Mouse (Mus musculus): ENCODE measurements around the gene Maob. TPM values are rescaled to one million over a fixed set of nuclear protein-coding genes. Genes with fewer than 3 reads are reported as not detected.

Maob gene
- 10 to 100 TPM; 24.5 to 33.7 TPM for total RNA-seq (2021)
- long read RNA-seq, experiment 1, transcript Maob-201 (15 exons, 2,411 nt): major isoform, 39 of 42 reads
- long read RNA-seq, experiment 1, partial matches to known transcripts: 3 of 42 reads
- long read RNA-seq, experiment 1, other reads (novel, unspliced or antisense): 0 of 42 reads
- long read RNA-seq, experiment 2, transcript Maob-201 (15 exons, 2,411 nt): major isoform, 7 of 8 reads
- long read RNA-seq, experiment 2, partial matches to known transcripts: 0 of 8 reads
- long read RNA-seq, experiment 2, other reads (novel, unspliced or antisense): 1 of 8 reads

DNA sequence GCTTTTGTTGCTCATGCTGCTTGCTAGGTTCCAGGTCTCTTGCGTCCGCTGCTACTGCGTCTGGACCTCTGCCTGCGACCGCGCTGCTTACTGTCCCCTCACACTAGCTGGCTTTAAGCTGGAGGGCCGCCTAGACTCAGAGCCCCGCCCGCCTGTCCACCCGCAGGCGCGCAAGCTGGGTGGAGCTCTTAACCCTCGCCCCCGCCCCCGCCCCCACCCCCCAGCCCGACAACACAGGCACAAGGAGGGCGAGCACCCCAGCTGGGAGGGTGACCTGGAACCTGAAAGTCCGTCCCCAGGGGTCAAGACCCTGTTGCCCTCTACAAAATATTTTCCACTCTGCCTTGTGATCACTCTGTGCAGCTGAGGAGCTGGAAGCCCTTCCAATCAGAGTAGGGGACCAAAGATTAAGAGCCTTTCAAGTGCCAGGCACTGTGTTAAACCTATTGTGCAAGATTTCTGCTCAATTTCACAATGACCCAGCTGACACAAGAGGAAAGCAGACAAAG lies at the start of gene Maob:
Maob (minus strand) TSS at position 106 of the 509 bp plus-strand sequence.
- DNase-seq: peak; percentile 46

DNA sequence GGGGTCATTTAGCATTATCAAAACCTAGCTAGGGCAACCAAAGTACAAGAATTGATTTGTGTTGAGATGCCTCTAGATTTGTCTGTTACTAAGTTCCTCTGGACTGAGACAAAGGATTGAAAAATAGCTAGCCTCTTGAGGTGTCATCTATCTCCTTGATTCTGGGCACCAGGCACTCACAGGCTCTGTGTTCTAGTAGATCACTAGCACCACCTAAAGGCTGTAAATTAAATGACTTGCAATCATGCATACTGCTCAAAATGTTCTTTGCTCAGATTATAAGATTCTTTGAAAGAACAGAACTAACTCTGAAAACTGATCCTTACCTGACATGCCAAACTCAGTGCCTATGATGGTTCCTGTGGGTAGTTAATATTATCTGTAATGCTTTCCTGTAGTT lies 43.1 kb upstream of the Maob start:
- DNase-seq: no peak

DNA sequence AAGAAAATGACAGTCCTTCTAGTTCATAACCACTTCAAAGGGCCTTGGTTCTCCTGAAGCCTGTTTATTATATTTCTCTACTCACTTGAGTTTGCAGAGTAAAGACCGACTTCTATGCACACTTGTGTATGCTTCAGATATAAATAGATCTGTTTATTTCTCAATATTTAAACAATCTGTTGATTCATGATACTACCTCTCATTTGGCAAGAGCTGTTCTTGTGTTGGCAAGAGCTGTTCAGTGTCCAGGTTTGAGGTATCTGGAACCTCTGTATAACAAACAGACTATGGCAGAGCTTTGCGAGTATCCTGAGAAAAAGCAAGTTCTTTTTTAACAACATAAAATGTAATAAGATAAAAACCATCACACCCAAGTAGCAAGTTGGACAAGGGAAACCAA lies 28.9 kb upstream of the Maob start:
- DNase-seq: no peak

DNA sequence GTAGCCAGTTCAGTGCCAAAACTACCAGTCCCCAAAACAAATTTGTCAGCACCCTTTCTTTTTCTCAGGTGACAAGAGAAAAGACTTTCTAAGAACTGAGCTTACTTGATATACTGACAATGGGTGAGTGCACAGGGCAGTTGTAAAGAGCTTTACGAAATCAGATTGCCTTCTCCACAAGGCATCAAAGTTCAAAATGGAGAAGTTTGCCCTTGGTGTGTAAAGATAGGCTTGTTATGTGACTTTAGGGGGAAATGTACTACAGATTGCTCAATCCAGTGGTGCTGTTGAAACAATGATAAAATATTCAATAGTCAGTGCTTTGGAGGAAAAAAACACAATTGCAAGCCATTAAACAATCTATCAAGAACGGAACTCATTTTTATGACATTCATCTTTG lies 24.3 kb upstream of the Maob start:
- DNase-seq: no peak

DNA sequence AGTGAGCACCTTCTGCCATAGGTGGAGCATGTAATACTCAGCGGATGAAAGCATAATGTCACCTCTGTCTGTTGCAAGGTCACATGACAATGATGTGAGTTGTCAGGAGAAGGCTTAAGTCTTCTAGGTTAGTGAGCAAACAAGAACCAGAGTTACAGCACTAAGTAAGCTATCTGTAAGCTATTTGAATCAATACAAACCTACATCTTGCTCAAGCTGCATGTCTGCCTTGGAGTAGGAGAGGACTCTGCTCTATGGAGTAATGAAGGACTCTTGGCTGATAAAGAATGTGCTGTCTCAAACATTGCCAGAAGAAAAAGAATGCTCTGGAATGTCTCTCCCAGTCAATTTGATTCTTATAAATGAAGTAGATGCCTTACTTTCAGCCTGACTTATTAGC lies 20.1 kb upstream of the Maob start:
- DNase-seq: no peak

DNA sequence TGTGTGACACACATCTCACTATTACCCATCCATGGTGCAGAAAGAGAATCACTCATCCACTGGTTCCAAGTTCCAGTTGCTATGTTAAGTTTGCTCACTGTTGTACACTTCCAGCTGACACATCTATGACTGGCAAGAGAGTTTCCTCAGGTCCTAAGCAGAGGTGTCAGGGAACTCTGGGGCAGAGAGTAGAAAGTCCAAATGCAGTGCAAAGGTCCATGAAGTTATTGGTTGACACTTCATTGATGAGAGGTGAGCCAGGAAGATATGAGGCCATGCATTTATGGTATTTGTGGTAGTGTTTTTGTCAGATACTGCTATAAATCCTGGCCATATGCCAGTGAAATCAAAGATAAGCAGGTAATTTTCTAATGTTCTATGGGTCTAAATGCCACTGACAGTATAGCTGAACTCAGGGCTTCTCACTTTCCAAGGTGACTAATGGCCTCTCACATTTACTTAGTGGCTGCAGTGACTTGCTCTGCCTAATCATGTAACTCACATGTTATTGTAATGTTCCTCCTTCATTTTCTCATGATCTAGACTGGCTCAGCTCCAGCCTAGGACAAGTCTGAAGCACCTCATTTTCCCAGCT lies 19.4 kb upstream of the Maob start:
- no peak for DNase-seq

DNA sequence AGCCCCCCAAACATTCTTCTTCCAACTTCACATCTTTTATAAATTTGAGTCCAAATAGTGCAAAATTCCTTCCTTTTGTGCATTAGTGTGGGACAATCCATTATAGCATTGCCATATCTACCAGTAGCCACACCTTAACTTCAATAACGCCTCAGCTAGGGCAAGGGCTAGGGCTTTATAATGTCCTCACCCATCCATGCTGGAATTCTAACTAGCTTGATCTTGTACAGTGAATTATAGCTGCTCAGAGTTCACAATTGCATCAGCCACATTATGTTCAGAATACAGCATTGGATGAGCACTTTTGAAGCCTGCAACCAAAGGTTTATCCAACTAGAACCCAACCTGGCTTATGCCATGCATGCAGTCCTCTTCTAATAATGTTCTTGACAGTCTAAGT lies 8.9 kb upstream of the Maob start:
- no peak for DNase-seq

DNA sequence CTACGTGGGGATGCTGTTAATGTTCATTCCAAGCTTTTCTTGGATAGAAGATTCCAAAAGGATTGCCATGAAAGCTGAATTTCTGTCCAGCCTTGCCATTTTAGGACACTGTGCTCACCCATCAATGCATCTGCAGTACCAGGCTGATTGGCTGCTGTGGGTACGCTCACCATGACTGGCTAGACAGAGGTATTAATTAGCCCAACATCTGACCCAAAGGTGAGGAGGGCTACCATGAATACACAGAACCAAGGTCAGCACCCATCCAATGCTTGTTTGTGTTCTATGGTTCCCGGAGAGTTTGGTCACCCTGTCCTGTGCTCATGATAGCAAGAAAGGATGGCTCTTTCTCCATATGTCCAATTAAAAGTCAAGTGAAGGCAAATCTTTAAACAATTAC lies 1.2 kb downstream of the Maob start:
- DNase-seq: no peak

DNA sequence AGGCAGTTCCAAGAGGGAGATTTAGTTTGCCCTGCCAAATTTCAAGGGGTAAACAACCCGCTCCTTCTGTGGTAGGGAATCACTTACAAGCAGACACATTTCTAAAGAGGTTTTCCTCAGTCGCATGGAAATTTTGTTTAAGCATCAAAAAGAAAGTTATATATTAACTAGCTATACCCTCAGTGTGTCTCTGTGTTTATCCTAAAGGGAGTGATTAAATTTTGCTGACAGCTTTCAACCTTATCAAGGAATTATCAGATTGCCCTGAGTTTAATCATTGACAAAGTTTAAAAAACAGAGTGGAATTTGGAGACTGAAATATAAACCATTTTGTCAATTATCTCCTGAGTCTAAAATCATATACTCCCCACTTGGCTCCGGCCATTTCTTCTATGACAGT lies 5.1 kb downstream of the Maob start:
- no peak for DNase-seq

DNA sequence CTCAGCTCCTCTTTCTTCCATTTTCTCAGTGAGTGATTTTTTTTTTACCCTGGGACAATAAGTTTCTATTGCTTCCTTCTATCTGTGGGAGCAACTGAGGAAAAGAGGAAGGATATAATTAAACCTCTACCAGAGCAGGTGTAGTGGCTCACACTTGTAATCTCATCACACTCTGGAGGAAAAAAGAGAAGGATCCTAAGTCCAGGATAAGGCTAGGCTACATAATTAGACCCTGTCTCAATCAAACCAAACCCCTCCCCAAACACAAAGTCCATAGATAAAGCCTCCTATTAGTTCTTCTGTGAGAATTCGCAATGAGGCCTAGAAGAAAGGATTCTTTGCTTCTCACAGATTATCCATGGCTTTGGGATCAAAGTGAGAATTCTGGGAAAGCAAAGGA lies 49.7 kb downstream of the Maob start:
- DNase-seq: no peak

DNA sequence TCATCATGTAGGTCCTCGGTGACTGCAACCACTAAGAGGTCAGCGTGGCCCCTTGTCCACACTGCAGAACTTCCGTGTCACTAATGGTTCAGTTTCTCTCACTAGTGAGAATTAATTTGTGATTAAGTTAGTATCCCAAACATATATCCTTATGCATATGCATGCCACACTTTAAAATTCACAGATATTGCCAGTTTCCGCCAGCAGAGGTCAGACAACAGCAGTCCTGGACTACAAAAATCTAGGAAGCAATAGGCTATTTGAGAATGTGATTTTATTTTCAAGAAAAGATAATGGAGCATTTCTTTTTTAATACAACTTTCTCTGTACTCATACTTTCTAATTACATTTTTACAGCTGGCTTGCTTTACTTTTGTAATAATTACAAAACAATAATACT lies 51.0 kb downstream of the Maob start:
- DNase-seq: peak; percentile 16

DNA sequence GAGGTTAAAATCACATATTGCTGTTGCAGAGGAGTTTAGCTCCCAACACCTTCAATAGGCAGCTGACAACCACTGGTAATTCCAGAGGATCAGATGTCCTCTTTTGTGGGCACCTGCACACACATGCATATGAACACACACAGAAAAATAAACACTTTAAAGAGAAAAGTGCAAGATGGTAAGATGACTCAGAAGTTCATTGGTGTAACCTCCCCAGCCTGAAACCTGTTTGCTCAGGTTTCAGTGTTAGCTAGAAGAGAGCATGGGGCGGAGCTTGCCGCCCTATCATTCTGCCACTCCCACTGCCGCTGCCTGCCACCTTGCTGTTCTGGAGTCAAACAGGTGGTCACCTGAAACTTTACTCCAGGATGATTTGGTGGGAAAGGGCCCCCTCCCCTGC lies 55.7 kb downstream of the Maob start:
- DNase-seq: no peak

DNA sequence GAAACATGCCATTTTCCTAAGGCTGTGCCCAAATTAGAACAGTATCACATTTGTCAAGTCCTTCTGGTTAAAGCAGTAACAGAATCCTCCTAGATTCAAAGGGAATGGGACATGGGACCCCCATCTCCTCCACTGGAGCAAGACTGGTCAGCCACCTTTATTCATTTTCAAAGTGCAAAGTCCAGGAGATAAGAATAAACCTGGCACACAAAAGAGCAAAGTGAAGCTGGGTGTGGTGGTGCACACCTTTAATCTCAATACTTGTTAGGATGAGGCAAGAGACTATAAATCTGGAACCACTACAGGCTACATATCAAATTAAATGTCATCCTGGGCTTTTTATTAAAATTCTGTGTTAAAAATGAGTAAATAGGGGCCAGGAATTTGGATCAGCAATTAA lies 62.4 kb downstream of the Maob start:
- no peak for DNase-seq

DNA sequence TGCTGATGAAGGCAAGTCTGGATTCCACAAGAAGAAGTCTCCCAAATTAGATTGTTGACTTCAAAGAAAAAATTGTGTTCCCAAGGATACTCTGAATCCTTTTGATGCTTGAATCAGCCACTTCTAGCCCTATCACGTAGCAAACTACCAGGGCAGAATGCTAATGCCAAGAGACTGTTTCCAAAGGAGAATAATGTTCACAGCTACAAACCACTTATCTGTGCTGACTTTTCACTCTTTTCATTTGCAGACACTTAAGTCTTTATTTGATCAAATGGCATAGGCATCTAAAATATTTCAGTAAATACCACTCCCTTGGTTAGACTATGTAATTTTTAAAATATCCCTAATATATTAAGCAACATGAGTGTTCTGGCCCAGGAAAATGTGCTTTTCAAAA lies 68.2 kb downstream of the Maob start:
- DNase-seq: no peak

DNA sequence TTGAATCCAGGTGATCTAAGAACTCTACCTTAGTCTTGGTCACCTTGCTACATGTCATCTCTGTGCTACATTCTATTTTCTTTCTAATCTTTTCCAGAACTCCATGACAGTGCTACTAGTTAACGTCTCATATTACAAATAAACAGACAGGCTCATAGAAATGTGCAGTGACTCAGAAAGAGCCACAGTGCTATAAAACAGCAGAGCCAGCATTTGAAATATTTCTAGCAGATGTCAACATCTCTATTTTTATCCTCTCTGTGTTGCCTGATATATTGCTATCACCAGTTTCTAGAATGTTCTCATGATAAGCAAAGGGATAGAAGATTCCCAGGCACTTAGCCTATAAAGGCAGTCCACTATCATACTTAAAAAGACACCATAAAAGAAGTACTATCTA lies 103.1 kb downstream of the Maob start:
- no peak for DNase-seq

DNA sequence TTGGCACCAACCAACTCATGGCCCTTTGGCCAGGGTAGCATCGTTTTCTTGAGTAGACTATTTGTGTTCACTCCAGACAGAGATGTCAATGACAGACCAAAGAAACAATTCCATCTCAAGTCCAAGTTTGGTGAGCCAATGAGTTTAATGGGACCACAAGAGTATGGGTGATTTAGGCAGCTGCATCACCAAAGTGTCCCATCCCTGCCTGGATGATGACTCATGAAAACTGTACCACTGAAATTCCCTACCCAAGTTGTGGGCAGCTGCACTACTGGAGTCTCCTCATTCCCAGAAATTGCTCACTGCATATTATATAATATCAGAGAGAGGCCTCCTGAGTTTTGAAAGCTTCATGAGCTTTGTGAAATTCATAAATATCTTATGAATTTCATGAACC lies 111.1 kb downstream of the Maob start:
- DNase-seq: no peak

Other genes with a start within 250 kb of the Maob start
- gene Maoa, start 197.7 kb downstream of the Maob start, total RNA-seq (2021): 10 to 100 TPM; 22.7 to 35.6 TPM
- under 1 TPM; 0.15 to 0.30 TPM for gene Ndp, start 94.4 kb upstream of the Maob start, total RNA-seq (2021)

Data from adrenal gland, postnatal 10 days (tissue).